Mouse (Mus musculus) hindbrain, postnatal 0 days (tissue): ENCODE measurements around the gene Nt5e. TPM values are rescaled to one million over a fixed set of nuclear protein-coding genes. Genes with fewer than 3 reads are reported as not detected.

Source experiments
- ATAC-seq: fragments of 200-750 bp; cut with Nextera tagmentation; 2 replicates; pipeline ENCODE4 v1.8.0; 2017; ENCODE audit warnings: mild to moderate bottlenecking, moderate TSS enrichment, moderate library complexity
- DNase-seq: peaks from one replicate; pipeline ENCODE4 v3.0.0-alpha.2; 2015; ENCODE audit warnings: low spot score
- H3K27ac ChIP-seq: fragments of 300-500 bp; sonication (generic); 2 replicates; pipeline ENCODE4 v1.5.1; 2014; ENCODE audit warnings: mild to moderate bottlenecking
- H3K27me3 ChIP-seq: fragments of 300-500 bp; sonication (generic); 2 replicates; pipeline ENCODE4 v1.6.1; 2014; ENCODE audit warnings: low read length, mixed read lengths; ENCODE audit not compliant: insufficient read depth
- H3K36me3 ChIP-seq: fragments of 300-500 bp; sonication (generic); 2 replicates; pipeline ENCODE4 v1.6.1; 2014; ENCODE audit warnings: low read length, mixed read lengths; ENCODE audit not compliant: insufficient read depth
- H3K4me1 ChIP-seq: fragments of 300-500 bp; sonication (generic); 2 replicates; pipeline ENCODE4 v1.6.1; 2014; ENCODE audit warnings: antibody characterized with exemption, low read length, mixed read lengths; ENCODE audit not compliant: insufficient read depth
- H3K4me2 ChIP-seq: fragments of 300-500 bp; sonication (generic); 2 replicates; pipeline ENCODE4 v1.6.1; 2014; ENCODE audit warnings: low read depth, mild to moderate bottlenecking, low read length, moderate library complexity, mixed read lengths
- H3K4me3 ChIP-seq: fragments of 300-500 bp; sonication (generic); 2 replicates; pipeline ENCODE4 v1.5.1; 2014; ENCODE audit warnings: low read length
- H3K9ac ChIP-seq: fragments of 300-500 bp; sonication (generic); replicated peaks from 2 replicates; pipeline ENCODE4 v1.6.1; 2014; ENCODE audit warnings: mild to moderate bottlenecking, low read length, moderate library complexity, mixed read lengths
- H3K9me3 ChIP-seq: fragments of 300-500 bp; sonication (generic); 2 replicates; pipeline ENCODE4 v1.6.1; 2016; ENCODE audit warnings: low read length, mixed read lengths
- CTCF ChIP-seq: IDR thresholded peaks from 2 replicates; pipeline ENCODE4 v1.5.1; 2016; ENCODE audit warnings: antibody characterized with exemption, control low read depth, low read depth
- WGBS: fragments of 180-500 bp; shearing (Covaris S2); extraction: QIAGEN DNeasy Blood & Tissue Kit; methylation state at CpG from one replicate; pipeline ENCODE4 v1.1.7; 2014; 5-methylcytosine and 5-hydroxymethylcytosine counted together
- polyA plus RNA-seq: library from polyadenylated mRNA; unstranded; fragments of >200 nt; fragmentation: Nextera tagmentation; extraction: Ambion mirVana; gene quantifications from 2 replicates; pipeline ENCODE4 v1.2.1, GENCODE M21; 2015
- total RNA-seq: library from RNA; depleted of rRNA; stranded (reverse); fragments of >200 nt; gene quantifications from 2 replicates; pipeline ENCODE4 v1.2.3, GENCODE M21; 2014

Gene Nt5e
- total and polyA plus RNA-seq, 2 experiments from 2014 or later: 2.4 to 2.5 TPM

GRCm38 (mm10) chr9:88366308-88366707 lies 39.3 kb downstream of the Nt5e start:
- Histone ChIP-seq H3K27me3 (no peaks in the 10 kb centered on the region), H3K9me3 (no peaks in the 10 kb centered on the region), H3K27ac (no peak overlapping the region), H3K9ac (no peak overlapping the region), H3K4me3 (no peak overlapping the region), H3K4me1 (peaks cover 5% of the 10 kb centered on the region; the same call in 1 of the 2 replicates), H3K4me2 (no peak overlapping the region), H3K36me3 (no peaks in the 10 kb centered on the region)
- ATAC-seq: no peak
- TF ChIP-seq CTCF: peak; percentile 17; the same call in 1 of the 2 replicates
- 74% methylated on average over 4 of the region's 4 CpGs for WGBS
- DNase-seq: no peak

DNA sequence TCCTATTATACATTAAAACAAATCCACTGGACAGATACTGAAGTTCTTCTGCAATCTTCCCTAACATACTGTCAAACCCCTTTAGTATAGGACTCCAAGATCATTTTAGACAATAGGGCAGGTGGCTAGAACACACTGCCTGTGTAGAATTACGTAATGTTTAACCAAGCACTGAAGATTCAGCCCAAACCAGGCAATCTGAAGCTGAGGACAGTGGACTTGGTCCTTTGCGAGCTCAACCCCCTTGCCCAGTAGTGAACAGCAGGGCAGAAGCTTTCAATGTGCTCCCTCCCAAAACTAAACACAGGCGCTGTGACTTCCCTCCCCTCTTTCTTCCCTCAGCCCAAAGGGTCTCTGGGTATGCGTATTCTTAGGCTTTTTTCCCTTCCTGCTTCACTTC lies 39.8 kb downstream of the Nt5e start:
- H3K4me2 ChIP-seq: no peak overlapping the region
- 87% methylated on average over 4 of the region's 4 CpGs for WGBS
- no peaks in the 10 kb centered on the region for H3K9me3 ChIP-seq
- peaks cover 5% of the 10 kb centered on the region; the same call in 1 of the 2 replicates for H3K4me1 ChIP-seq
- no peak for DNase-seq
- TF ChIP-seq CTCF: no peak
- no peak for ATAC-seq
- no peaks in the 10 kb centered on the region for H3K36me3 ChIP-seq
- no peak overlapping the region for H3K9ac ChIP-seq
- no peaks in the 10 kb centered on the region for H3K27me3 ChIP-seq
- H3K27ac ChIP-seq: no peak overlapping the region
- no peak overlapping the region for H3K4me3 ChIP-seq

- no peaks in the 10 kb centered on the region for H3K9me3 ChIP-seq
- no peak overlapping the region for H3K9ac ChIP-seq
- WGBS: 74% methylated on average over 5 of the region's 5 CpGs
- peaks cover 5% of the 10 kb centered on the region; the same call in 1 of the 2 replicates for H3K4me1 ChIP-seq
- DNase-seq: no peak
- TF ChIP-seq CTCF: no peak
- no peaks in the 10 kb centered on the region for H3K27me3 ChIP-seq
- no peak overlapping the region for H3K4me3 ChIP-seq
- H3K4me2 ChIP-seq: no peak overlapping the region
- no peaks in the 10 kb centered on the region for H3K36me3 ChIP-seq
- ATAC-seq: no peak
- no peak overlapping the region for H3K27ac ChIP-seq
Observed at GRCm38 (mm10) chr9:88367322-88367721, 40.3 kb downstream of the Nt5e start.

- Histone ChIP-seq H3K4me2 (no peak overlapping the region), H3K27me3 (no peaks in the 10 kb centered on the region), H3K4me1 (peaks cover 2% of the 10 kb centered on the region; the same call in 1 of the 2 replicates), H3K9me3 (no peaks in the 10 kb centered on the region), H3K9ac (no peak overlapping the region), H3K27ac (no peak overlapping the region), H3K4me3 (no peak overlapping the region), H3K36me3 (no peaks in the 10 kb centered on the region)
- ATAC-seq (no peak), DNase-seq (no peak)
- 50% methylated on average over 1 of the region's 1 CpGs for WGBS
- no peak for TF ChIP-seq CTCF
Observed at GRCm38 (mm10) chr9:88367751-88368150, 40.8 kb downstream of the Nt5e start.

DNA sequence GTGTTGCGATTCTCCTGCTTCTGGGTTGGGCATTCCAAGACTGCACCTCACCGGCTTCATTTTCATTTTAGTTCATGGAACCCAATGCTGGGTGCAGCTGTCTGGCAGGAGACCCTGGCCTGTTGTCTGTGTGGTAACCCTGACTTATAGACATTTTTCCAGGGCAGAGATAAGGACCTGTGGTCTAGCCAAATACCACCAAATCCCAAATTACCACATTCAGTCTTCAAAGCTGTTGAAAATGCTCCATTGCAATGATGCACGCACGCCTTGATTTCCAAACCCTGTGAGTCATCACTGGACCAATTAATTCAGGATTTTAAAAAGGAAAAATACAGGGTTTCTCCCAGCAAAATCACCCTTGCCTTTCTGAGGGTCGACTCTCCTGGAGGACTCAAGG lies 41.5 kb downstream of the Nt5e start:
- no peak overlapping the region for H3K9ac ChIP-seq
- H3K4me1 ChIP-seq: no peaks in the 10 kb centered on the region
- H3K36me3 ChIP-seq: no peaks in the 10 kb centered on the region
- H3K4me3 ChIP-seq: no peak overlapping the region
- ATAC-seq (no peak), DNase-seq (no peak)
- TF ChIP-seq CTCF: no peak
- WGBS: 92% methylated on average over 5 of the region's 5 CpGs
- H3K27ac ChIP-seq: no peak overlapping the region
- no peaks in the 10 kb centered on the region for H3K27me3 ChIP-seq
- H3K9me3 ChIP-seq: no peaks in the 10 kb centered on the region
- no peak overlapping the region for H3K4me2 ChIP-seq

- TF ChIP-seq CTCF: no peak
- no peak overlapping the region for H3K27ac ChIP-seq
- H3K4me3 ChIP-seq: no peak overlapping the region
- H3K36me3 ChIP-seq: no peaks in the 10 kb centered on the region
- 45% methylated on average over 2 of the region's 2 CpGs for WGBS
- H3K4me2 ChIP-seq: no peak overlapping the region
- no peaks in the 10 kb centered on the region for H3K4me1 ChIP-seq
- no peaks in the 10 kb centered on the region for H3K9me3 ChIP-seq
- no peaks in the 10 kb centered on the region for H3K27me3 ChIP-seq
- no peak for ATAC-seq
- no peak overlapping the region for H3K9ac ChIP-seq
- peak; percentile 43 for DNase-seq
Observed at GRCm38 (mm10) chr9:88369666-88370065, 42.7 kb downstream of the Nt5e start.

DNA sequence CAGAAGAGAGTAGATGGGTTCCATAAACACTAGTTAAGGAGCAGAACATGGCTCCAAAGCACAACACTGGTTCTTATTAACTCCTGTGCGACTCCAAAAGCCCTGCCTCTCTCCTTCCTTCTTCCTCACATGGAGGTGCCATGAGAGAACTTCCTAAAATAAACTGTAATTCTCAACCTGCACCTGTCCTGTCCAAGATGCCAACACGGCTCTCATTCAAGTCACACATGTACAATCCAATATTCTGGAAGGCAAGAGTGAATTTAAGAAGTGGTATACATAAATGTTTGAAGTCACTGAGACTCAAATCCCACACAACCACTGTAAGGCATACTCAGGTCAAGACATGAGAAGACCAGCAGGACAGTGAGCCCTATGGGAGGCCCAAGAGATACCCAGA lies 44.2 kb downstream of the Nt5e start:
- H3K27me3 ChIP-seq: no peaks in the 10 kb centered on the region
- H3K9ac ChIP-seq: no peak overlapping the region
- 91% methylated on average over 2 of the region's 2 CpGs for WGBS
- no peak overlapping the region for H3K4me2 ChIP-seq
- no peak overlapping the region for H3K4me3 ChIP-seq
- no peaks in the 10 kb centered on the region for H3K4me1 ChIP-seq
- no peaks in the 10 kb centered on the region for H3K9me3 ChIP-seq
- no peak for TF ChIP-seq CTCF
- H3K27ac ChIP-seq: no peak overlapping the region
- ATAC-seq: no peak
- H3K36me3 ChIP-seq: no peaks in the 10 kb centered on the region
- no peak for DNase-seq
